Mouse (Mus musculus) liver (tissue): ENCODE data around the gene Hist3h2ba.

ENCODE experiments used
- DNase-seq: peaks from one replicate; pipeline ENCODE4 v3.0.0-alpha.2; 2020; ENCODE audit warnings: mixed read lengths

Hist3h2ba gene

GRCm38 (mm10) chr11:58948542-58949479, at the start of gene Hist3h2ba:
Gene Hist3h2ba (plus strand): TSS chr11:58948920.
- DNase-seq = peak; percentile 62

- DNase-seq = peak; percentile 77
These were observed 47.6 kb upstream of the Hist3h2ba start for GRCm38 (mm10) chr11:58901080-58901479.

DNA sequence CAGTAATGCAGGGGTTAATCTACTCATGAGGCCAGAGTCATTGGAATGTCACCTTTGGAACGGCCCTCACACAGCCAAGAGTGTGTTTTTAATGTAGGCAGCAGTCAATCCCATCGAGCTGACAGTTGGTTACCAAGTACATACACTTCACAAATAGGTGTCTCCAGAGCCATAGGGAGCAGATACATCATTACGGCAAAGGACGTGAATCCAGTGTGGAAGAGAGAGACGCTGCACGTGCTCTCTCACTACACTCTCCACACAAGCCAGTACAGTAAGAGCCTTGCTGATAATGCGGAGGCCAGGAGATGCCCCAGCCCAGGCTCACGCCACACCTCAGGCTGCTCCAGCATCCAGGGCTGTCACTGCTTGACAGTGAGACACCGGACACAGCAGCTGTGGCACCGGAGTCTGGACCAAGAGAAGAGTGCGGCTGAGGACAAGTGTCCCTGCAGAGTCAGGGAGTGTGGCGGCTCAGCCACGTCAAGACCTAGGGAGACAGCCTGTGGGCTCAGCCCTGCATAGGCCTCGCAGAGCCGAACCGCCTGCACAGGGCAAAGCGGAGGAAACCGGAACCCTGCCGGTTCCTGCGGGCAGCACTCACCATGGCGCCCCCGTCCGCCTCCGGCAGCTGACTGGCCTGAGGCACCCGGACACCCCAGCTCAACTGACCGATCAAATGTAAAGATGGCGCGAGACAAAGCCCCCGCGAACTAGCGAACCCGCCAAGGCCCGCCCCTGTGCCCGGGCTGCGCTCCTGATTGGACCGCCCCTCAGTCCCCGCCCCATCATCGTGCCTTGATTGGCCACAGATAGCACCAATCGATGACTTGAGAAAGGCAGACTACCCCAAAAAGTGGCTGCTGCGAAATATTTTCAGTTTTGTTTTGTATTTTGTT, 45.0 kb upstream of the Hist3h2ba start, which contains the start of gene Zfp39:
Gene Zfp39 (minus strand): TSS at position 715 of the 899 bp plus-strand sequence.
- peak; percentile 98 for DNase-seq

DNA sequence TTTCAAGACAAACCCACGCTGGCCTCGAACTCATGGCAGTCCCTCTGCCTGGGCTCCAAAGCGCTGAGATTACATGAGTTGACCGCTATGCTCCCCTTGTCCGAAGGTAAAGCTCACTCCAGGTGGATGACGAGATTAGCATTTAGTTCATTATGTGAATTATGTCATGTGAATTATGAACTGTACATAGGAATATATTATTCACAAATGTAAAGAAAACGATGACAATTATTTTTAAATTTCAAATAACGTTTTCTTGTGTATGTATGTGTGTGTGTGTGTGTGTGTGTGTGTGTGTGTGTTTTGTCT, 44.4 kb upstream of the Hist3h2ba start:
- no peak for DNase-seq

GRCm38 (mm10) chr11:58904838-58905237, 43.9 kb upstream of the Hist3h2ba start:
- DNase-seq = peak; percentile 68

DNA sequence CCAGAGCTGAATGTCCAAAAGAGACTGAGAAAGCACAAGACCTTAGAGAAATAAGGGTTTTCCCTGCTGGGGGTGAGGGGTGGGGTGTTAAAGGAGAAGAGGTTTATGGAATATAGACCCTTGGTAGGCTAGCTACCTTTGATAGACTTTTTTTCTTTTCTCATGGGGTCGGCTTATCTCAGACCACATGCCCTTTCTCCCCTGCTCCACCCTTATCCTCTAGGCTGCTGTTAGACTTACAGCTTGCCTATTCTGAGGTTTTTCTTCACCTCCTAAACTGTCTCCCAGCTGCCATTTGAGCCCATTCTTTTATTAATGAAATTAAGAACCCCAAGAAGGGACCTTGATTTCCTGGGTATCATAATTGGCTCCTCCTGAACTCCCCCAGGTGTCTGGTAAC, 34.9 kb upstream of the Hist3h2ba start:
- peak; percentile 62 for DNase-seq

GRCm38 (mm10) chr11:58914461-58915028, 34.2 kb upstream of the Hist3h2ba start:
- DNase-seq = peak; percentile 68

DNA sequence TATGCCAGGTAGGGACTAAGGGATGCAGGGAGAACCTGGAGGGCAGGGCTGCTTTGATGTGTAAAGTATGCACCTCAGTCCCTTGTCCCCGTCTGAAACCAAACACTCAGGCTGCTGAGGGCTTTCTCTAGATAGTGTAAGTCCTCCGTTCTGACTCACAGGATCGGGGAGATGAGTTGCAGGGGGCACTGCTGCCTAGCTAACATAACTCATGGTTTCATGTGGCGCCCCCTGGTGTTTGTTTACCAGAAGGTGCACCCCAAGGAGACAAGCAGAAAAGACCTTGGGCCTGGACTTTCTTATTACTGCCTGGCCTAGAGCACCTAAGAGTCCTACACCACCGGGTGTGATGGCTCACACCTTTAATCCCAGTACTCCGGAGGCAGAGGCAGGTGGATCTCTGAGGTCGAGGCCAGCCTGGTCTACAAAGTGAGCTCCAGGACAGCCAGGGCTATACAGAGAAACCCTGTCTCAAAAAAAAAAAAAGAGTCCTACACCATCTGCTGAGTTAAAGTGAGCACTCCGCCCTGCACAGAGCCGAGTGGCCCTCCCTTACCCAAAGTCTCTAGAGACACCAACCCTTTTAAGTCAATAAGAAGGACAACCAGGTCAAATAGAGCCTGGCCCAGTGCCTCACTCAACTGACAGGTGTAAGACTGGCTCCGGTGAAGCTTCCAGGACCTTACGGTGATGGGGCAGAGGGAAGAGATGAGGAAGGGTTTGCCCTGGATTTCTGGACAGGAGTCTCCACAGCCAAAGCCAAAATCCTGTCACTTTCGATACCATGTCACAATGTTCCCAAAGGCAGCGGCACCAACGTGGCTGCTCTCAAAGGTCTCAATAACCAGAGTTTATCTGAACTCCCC, 31.6 kb upstream of the Hist3h2ba start:
- peak; percentile 92 for DNase-seq

- DNase-seq = peak; percentile 82
These were observed 30.9 kb upstream of the Hist3h2ba start, which contains the start of gene Btnl10 for GRCm38 (mm10) chr11:58917745-58918366. Gene Btnl10 (plus strand): TSS chr11:58917908.

- DNase-seq = peak; percentile 56
These were observed 30.0 kb upstream of the Hist3h2ba start for GRCm38 (mm10) chr11:58918759-58919158.

- DNase-seq = no peak
These were observed 26.3 kb upstream of the Hist3h2ba start for GRCm38 (mm10) chr11:58922420-58922819.

GRCm38 (mm10) chr11:58926651-58927050, 22.1 kb upstream of the Hist3h2ba start:
- no peak for DNase-seq

DNA sequence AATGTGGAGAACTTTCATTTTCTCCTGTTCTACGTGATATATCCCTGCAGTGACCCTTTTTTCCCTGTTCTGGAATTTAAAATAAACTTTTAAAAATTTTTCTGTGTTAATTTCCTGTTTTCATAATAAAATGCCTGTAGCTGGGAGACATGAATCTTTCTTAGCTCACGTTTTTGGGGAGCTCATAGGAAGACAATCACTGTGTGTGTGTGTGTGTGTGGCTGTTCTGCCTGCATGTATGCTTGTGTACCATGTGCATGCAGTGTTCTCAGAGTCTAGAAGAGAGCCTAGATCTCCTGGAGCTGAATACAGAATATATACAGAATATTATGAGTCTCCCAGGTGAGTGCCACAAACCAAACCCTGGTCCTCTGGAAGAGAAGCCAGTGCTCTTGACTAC, 21.7 kb upstream of the Hist3h2ba start:
- DNase-seq = no peak

DNA sequence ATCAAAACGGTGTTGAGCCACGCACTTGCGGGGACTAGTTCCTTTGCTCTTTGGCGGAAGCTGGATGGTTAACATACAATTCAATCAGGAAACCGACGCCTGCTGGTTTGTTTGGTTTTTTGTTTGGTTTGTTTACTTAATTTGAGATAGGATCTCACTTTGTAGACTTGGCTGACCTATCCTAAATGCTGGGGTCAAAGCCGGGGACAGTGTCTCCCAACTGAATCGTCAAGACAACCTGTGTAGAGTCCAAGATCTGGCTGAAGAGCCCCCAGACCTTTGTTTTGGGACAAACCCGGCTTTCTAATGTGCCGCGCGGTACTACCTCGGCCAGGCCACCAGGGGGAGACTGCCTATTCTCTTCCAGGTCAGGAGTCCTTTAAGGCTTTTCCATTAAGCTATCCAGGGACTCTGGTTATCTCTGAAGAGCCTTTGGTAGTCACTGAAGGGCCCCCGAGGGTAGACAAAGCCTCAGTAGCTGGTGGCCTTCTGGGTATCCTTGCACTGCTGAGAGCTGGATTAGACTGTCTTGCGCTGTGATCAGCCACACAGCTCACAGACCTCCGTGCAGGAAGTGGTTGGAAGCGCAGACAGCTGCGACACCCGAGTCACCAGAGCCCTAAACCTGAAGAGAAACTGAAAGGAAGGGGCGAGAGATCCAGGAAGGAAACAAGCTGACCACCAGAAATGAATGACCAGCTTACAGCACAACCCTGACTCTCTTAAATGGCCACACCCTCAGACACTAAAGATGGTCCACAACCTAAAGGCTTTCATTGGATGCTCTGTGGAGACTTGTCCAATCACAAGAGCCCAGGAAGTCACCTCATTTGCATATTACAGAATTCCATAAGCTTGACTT, 20.7 kb upstream of the Hist3h2ba start:
- DNase-seq = peak; percentile 86

DNA sequence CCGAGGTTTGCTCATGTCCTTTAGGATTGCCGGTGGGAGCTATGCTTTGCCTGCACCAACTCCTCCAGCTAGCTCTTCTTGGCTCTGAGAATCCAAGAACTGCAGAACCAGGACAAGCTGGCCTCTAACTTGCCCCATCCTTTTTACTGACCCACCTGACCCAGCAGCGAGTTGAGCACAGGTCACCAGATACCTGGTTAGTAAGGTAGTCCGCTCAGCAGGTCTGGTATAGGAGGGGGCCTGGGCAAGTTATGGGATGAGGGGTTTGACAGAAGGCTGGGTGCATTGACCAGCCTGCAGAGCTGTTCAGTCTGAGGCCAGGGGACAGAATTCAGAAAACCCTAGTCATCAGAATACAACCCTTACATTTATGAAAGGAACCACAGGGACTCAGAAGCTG, 19.7 kb upstream of the Hist3h2ba start:
- no peak for DNase-seq

DNA sequence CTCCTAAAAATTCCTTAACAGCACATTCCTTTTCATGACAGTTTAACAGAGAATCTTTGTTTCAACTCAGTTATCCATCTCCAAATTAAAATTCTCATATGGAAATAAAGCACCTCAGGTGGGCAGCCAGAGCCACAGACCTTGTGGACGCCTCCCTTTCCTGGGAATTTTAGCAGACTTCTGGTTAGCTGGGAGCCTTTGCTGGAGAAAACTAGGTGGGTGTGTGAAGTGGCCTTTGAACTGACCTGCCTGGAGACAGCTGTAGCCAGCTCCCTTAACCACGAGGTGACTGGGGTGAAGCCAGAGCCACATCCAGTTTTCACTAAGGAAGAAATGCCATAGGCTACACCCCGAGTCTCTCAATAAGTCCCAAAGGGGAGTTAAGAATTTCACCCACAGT, 19.1 kb upstream of the Hist3h2ba start:
- DNase-seq = no peak

DNA sequence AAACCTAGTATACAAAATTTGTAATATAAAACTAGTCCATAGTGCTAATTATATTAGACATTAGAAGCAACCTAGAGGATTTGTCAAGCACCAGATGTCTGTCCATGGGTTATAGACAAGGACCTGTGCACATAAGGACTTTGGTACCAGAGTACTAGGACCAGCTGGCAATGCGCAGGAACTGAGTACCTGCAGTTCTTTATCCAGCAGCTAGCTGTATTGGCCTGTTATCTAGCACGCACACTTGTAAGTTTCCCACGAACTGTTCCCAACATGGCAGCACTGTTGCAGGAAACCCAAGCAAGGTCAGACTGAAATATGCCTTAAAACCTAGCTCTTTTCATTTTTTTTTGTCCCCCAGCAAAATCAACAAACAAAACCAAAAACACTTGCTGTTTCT, 18.5 kb upstream of the Hist3h2ba start:
- DNase-seq = peak; percentile 54

- no peak for DNase-seq
These were observed 17.1 kb upstream of the Hist3h2ba start for GRCm38 (mm10) chr11:58931576-58931975.

GRCm38 (mm10) chr11:58937909-58938308, 10.8 kb upstream of the Hist3h2ba start:
- DNase-seq = peak; percentile 40

GRCm38 (mm10) chr11:58938322-58939087, 10.2 kb upstream of the Hist3h2ba start, which contains the start of gene Rnf187:
Gene Rnf187 (minus strand): TSS chr11:58938916.
- DNase-seq = peak; percentile 89
